Mouse (Mus musculus) liver, postnatal 0 days (tissue): ENCODE data around the gene Hmg20a.

ENCODE experiments used
- CTCF ChIP-seq: sonication (generic); IDR thresholded peaks from 2 replicates; pipeline ENCODE4 v1.5.1; 2016; ENCODE audit warnings: antibody characterized with exemption, low read depth
- EP300 ChIP-seq: IDR thresholded peaks from 2 replicates; pipeline ENCODE4 v1.6.1; 2016; ENCODE audit warnings: antibody characterized with exemption, low read depth, mild to moderate bottlenecking

DNA sequence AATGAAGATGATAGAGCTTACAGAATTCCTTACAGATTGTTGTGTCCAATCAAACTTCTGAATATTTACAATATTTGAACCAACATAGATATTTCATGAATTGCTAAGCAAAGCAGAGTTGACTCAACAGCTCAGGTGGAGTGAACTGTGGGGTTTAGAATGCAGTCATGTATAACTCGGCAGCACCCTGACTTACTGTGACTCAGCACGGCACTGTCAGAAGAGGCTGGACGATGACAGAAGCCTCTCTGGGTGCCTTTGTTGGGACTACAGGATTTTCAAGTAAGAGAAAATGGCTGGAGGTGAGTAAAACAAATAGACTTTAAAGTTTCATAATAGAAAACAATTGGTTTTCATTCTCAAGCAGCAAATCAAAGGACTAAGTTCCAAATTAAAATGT lies 25.6 kb upstream of the Hmg20a start:
- TF ChIP-seq EP300 = no peak
- no peak for TF ChIP-seq CTCF
